Mouse (Mus musculus): Measurements from ENCODE around the gene Hfe2.
A peak's percentile ranks its signal among the peaks of the same experiment; 100 is the strongest.
"Not testable (repeated sequence)": the region's sequence is repeated elsewhere in the genome, so short reads cannot be mapped to it uniquely, and the experiment has no call there.

Gene Hfe2

GRCm38 (mm10) chr3:96524914-96525313 lies at the start of gene Hfe2:
TSS of gene Hfe2 (plus strand) at chr3:96525172.
- DNase-seq = no peak

GRCm38 (mm10) chr3:96477084-96477483 lies 47.9 kb upstream of the Hfe2 start:
- DNase-seq = no peak

- DNase-seq = peak in 1 of 2 experiments; percentile 0
Observed at GRCm38 (mm10) chr3:96477558-96477957, 47.4 kb upstream of the Hfe2 start.

GRCm38 (mm10) chr3:96479249-96479648 lies 45.7 kb upstream of the Hfe2 start:
- peak in 1 of 2 experiments; percentile 12 for DNase-seq

- peak in 1 of 2 experiments; percentile 1 for DNase-seq
Observed at GRCm38 (mm10) chr3:96480684-96481270, 44.2 kb upstream of the Hfe2 start.

- DNase-seq = no peak
Observed at GRCm38 (mm10) chr3:96481856-96482255, 43.1 kb upstream of the Hfe2 start.

- no peak for DNase-seq
Observed at GRCm38 (mm10) chr3:96482451-96482850, 42.5 kb upstream of the Hfe2 start.

- not testable (repeated sequence) for DNase-seq
Observed at GRCm38 (mm10) chr3:96483044-96483443, 41.9 kb upstream of the Hfe2 start.

- no peak for DNase-seq
Observed at GRCm38 (mm10) chr3:96483946-96484345, 41.0 kb upstream of the Hfe2 start.

- no peak for DNase-seq
Observed at GRCm38 (mm10) chr3:96484921-96485320, 40.1 kb upstream of the Hfe2 start.

GRCm38 (mm10) chr3:96485361-96485760 lies 39.6 kb upstream of the Hfe2 start:
- DNase-seq = no peak

- DNase-seq = peak in 1 of 2 experiments; percentile 32
Observed at GRCm38 (mm10) chr3:96486064-96486827, 38.7 kb upstream of the Hfe2 start.

- DNase-seq = peak; percentile 25 to 29
Observed at GRCm38 (mm10) chr3:96486828-96487559, 38.0 kb upstream of the Hfe2 start.

GRCm38 (mm10) chr3:96487596-96488289 lies 37.2 kb upstream of the Hfe2 start:
- DNase-seq = peak; percentile 73 to 76

GRCm38 (mm10) chr3:96488290-96488906 lies 36.6 kb upstream of the Hfe2 start:
- not testable (repeated sequence) for DNase-seq

GRCm38 (mm10) chr3:96488907-96489629 lies 35.9 kb upstream of the Hfe2 start:
- peak; percentile 49 to 57 for DNase-seq

- DNase-seq = peak in 1 of 2 experiments; percentile 1
Observed at GRCm38 (mm10) chr3:96489636-96490035, 35.3 kb upstream of the Hfe2 start.

GRCm38 (mm10) chr3:96494456-96494855 lies 30.5 kb upstream of the Hfe2 start:
- not testable (repeated sequence) for DNase-seq

- DNase-seq = peak in 1 of 2 experiments; percentile 0
Observed at GRCm38 (mm10) chr3:96494912-96495311, 30.1 kb upstream of the Hfe2 start.

GRCm38 (mm10) chr3:96495490-96496210 lies 29.3 kb upstream of the Hfe2 start:
- peak; percentile 1 for DNase-seq

GRCm38 (mm10) chr3:96496216-96496615 lies 28.8 kb upstream of the Hfe2 start:
- DNase-seq = peak; percentile 1 to 2

Data from B cell, adult 2 months (primary cell).